Mouse (Mus musculus) brain, embryonic 14.5 days (tissue): ENCODE results near the gene Malrd1. TPM values are rescaled to one million over a fixed set of nuclear protein-coding genes. Genes with fewer than 3 reads are reported as not detected.

Source experiments
- DNase-seq: peaks from one replicate; pipeline ENCODE4 v3.0.0-alpha.2; 2011; ENCODE audit warnings: low read depth
- CTCF ChIP-seq: fragments of 200-500 bp; IDR thresholded peaks from 2 replicates; pipeline ENCODE4 v1.5.1; 2012; ENCODE audit warnings: inconsistent platforms, mild to moderate bottlenecking, moderate library complexity, borderline replicate concordance; ENCODE audit not compliant: insufficient read depth, insufficient read length; ENCODE audit errors: extremely low read depth
- POLR2A ChIP-seq: fragments of 200-500 bp; IDR thresholded peaks from 2 replicates; pipeline ENCODE4 v1.6.1; 2012; ENCODE audit warnings: mild to moderate bottlenecking, inconsistent platforms, borderline replicate concordance; ENCODE audit not compliant: poor library complexity, insufficient read depth, insufficient read length, severe bottlenecking; ENCODE audit errors: extremely low read depth
- polyA plus RNA-seq: library from polyadenylated mRNA; depleted of rRNA; stranded (reverse); fragments of >200 nt; gene quantifications from 2 replicates; pipeline ENCODE4 v1.2.3, GENCODE M21; 2012

The Malrd1 gene
- polyA plus RNA-seq, 1 experiment: 0.04 TPM

GRCm38 (mm10) chr2:16228187-16228832 lies 702.0 kb downstream of the Malrd1 start:
- DNase-seq: no peak
- TF ChIP-seq POLR2A (no peak), CTCF (no peak)

- no peak for DNase-seq
- no peak for TF ChIP-seq CTCF
- no peak for TF ChIP-seq POLR2A
Measured at GRCm38 (mm10) chr2:16240861-16241260, 714.6 kb downstream of the Malrd1 start.

- DNase-seq: no peak
- TF ChIP-seq POLR2A (no peak), CTCF (no peak)
Measured at GRCm38 (mm10) chr2:16243097-16243496, 716.8 kb downstream of the Malrd1 start.

GRCm38 (mm10) chr2:16248861-16249260 lies 722.6 kb downstream of the Malrd1 start:
- TF ChIP-seq CTCF (no peak), POLR2A (no peak)
- no peak for DNase-seq

GRCm38 (mm10) chr2:16252274-16252673 lies 726.0 kb downstream of the Malrd1 start:
- DNase-seq: no peak
- no peak for TF ChIP-seq CTCF
- no peak for TF ChIP-seq POLR2A
